Mouse (Mus musculus) bone marrow macrophage, adult 2 months (primary cell): ENCODE data around the gene Mrpl35.

Experiments
- CTCF ChIP-seq: IDR thresholded peaks from 2 replicates; pipeline ENCODE4 v1.5.1; 2012; ENCODE audit warnings: low read depth, mild to moderate bottlenecking, low read length, moderate library complexity
- POLR2A ChIP-seq: IDR thresholded peaks from 2 replicates; pipeline ENCODE4 v1.6.1; 2012; ENCODE audit warnings: mild to moderate bottlenecking, low read depth, low read length, borderline replicate concordance

DNA sequence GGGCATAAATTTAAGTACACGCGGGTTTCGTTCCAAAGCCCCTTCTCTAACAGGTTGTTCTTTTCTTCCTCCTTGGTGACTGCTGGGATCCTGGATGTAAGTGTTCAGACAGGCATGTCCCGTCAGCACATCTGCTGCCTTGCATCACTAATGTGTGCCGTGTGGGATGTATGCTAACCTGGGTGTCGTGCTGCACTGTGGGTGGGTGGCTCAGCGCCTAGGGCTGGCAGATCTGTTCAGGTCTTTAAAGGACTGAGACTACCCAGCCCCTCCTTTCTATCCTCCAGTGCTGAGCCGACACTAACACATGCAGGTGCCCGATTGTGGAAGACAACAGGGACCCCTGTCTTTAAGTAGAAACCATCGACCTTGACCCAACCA is 25.1 kb downstream of the Mrpl35 start:
- no peak for TF ChIP-seq POLR2A
- TF ChIP-seq CTCF = no peak
